Mouse (Mus musculus): Measurements from ENCODE around the gene Nop10.
"Not testable (repeated sequence)": the region's sequence is repeated elsewhere in the genome, so short reads cannot be mapped to it uniquely, and the experiment has no call there.

Nop10 gene

DNA sequence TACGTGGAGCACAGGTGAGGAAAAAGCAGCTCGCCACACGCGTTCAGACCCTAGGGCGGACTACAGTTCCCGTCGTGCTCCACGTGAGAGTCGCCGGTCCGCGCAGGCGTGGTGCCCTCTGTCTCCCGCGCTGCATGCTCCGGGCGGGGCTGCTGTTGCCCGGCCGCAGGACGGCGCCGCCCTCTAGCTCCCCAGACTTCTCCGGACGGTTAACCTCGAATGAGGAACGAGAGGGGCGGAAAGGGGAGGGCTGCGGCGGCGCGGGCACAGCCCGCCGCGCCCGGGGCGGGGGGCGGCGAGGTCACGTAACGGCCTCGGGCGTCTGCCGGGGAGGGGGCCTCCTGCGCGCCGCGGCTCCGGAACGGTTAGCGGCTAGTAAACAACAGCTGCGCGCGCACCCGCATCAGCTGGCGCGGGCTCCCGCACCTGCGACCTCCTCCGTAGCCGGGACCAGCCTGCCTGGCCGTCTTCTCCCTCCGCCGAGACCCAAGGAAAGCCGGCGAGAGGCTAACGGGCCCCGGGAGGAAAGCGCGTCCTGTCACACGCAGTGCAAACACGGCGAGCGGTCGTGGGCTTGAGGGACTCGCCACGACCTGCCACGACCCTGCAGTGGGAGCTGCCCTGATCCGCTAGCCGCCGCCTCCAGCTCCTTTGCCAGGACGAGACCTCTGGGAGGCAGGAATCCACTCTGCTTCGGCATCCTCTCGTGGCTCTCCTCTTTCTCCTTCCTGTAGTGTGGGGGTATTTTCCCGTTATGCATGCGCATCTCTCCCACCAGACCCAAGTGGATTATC lies 3.9 kb downstream of the Nop10 start, which contains the start of gene Slc12a6:
TSS of gene Slc12a6 (plus strand) at position 378 of the 794 bp plus-strand sequence.
- peak; percentile 90 to 92 for DNase-seq (ENCODE audit: low spot score in 2 of 2)

GRCm38 (mm10) chr2:112266242-112266592 lies 4.5 kb downstream of the Nop10 start, which contains the start of gene Gm21985:
Gene Gm21985, plus strand, starts transcription at chr2:112266314.
- DNase-seq (ENCODE audit: low spot score in 2 of 2): peak; percentile 63 to 68

DNA sequence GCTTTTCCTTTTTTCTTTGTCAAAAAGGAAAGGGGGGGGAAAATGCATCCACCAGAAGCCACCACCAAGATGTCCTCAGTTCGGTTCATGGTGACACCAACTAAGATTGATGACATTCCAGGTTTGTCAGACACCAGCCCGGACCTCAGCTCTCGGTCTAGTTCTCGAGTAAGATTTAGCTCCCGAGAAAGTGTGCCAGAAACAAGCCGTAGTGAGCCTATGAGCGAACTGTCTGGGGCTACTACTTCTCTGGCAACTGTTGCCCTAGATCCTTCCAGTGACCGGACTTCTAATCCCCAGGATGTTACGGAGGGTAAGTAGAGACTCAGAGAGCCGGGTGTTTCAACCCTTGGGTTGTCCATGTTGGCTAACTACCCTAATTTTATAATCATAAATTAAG lies 5.1 kb downstream of the Nop10 start:
- DNase-seq (ENCODE audit: low spot score in 2 of 2): peak; percentile 41 to 50

GRCm38 (mm10) chr2:112267547-112268269 lies 6.0 kb downstream of the Nop10 start:
- peak; percentile 21 to 38 for DNase-seq (ENCODE audit: low spot score in 2 of 2)

DNA sequence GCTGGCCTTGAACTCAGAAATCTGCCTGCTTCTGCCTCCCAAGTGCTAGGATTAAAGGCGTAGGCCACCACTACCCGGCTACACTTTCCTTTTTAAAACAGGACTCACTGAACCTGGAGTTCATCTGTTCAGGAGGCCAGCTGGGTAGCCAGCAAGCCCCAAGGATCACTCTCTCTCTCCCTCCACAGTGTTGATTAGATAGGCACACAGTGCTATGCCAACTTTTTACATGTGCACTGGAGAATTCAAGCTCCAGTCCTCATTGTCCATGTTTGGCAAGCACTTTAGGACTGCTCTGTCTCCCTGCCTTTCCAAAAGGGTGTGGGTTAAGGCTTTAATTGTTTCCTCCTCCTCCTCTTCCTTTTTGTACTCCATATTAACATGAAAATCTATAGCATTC lies 8.3 kb downstream of the Nop10 start:
- peak; percentile 24 to 28 for DNase-seq (ENCODE audit: low spot score in 2 of 2)

GRCm38 (mm10) chr2:112272909-112273308 lies 11.2 kb downstream of the Nop10 start:
- no peak for DNase-seq (ENCODE audit: low spot score in 2 of 2)

DNA sequence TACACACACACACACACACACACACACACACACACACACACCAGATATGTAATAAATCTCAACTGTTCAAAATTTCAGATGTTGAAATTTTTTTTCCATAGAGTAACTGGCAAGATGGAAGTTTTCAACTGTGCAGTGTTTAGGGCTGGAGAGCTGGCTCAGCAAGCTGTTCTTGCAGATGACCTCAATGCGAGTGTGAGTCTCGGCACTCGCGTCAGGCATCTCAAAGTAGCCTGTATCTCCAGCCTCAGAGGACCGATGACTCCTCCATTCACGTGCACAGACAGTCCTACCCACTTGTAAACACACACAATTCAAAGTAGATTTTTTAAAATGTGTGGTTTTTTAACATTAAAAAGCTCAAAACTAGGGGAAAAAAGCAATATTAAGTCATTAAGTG lies 11.7 kb downstream of the Nop10 start:
- no peak for DNase-seq (ENCODE audit: low spot score in 2 of 2)

DNA sequence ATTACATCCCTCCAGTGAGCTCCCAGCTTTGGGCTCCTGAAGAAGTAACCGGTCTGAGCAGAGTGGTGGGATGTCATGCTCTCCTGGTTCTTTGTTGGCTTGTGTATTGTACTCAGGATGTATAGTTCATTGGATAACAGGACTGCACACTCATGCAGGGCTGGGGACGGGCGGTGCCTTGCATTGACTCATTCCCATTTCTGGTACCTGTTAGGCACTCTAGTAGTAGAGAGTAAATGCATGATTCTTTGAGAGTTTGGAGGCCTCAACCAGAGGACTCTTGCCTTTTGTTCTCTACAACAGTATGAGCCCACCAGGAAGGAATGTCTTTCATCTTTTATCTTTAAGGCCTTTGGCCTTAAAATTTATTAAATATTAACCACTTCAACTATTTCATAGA lies 15.1 kb downstream of the Nop10 start:
- no peak for DNase-seq (ENCODE audit: low spot score in 2 of 2)

DNA sequence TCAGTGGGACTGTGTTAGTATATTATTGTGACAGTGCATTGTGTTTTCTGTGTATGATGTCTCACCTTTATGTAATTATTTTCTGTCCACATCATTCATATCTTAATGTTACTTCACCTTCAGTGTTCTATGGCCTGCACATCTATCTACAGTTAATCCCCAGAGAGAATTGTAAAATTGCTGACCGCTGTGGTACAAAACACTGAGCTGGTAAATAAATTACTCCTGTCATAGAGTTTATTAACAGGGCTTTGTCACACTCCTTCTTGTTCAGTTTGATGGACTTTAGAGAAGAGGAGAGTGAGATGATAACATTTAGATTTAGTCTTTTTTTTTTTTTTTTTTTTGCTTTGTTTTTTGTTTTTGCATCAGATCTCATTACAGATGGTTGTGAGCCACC lies 21.1 kb downstream of the Nop10 start:
- DNase-seq (ENCODE audit: low spot score in 2 of 2): no peak

DNA sequence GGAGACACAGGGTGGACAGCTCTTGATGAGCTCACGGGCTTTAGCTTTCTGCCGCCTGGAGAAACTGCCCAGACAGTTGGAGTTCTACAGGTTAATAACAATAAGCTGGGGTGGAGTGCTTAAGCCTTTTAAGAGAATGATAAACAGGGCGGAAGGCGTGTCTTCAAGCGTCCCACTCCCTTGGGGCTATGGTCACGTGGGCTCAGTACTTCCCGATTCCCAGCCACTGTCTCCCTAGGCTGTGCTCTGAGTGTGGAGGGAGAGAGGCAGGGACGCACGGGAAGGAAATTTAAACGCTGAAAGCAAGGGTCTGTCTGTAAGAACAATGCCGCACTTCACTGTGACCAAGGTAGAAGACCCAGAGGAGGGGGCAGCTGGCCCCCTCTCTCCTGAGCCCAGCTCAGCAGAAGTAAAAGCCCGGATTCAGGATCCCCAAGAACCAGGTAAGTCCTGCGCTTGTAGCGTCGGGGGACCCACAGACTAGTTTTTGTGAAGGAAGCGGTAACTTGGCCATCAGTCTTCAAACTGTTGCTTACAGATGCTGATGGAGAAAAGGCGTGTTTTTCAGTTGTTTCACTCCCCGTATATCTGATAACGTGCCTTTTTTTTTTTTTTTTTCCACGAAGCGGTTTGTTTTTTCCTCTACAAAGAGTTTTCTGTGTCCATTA lies 22.8 kb downstream of the Nop10 start:
- peak; percentile 74 to 76 for DNase-seq (ENCODE audit: low spot score in 2 of 2)

DNA sequence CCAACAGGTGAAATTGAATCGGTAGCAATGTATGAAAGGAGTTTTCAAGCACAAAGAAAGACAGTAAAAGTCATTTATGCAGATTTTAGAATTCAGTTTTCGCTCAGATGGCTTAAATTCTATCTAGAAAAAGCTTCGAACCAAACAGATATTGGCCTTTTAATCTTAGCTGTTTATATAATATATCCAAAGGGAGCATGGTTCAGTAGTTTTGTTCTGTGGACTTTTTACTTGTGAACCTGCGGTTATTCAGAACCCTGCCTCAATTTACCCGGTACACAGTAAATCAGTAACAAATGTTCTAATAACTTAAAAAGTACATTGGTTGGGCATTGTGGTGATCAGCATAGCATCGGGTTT lies 23.3 kb downstream of the Nop10 start:
- no peak for DNase-seq (ENCODE audit: low spot score in 2 of 2)

DNA sequence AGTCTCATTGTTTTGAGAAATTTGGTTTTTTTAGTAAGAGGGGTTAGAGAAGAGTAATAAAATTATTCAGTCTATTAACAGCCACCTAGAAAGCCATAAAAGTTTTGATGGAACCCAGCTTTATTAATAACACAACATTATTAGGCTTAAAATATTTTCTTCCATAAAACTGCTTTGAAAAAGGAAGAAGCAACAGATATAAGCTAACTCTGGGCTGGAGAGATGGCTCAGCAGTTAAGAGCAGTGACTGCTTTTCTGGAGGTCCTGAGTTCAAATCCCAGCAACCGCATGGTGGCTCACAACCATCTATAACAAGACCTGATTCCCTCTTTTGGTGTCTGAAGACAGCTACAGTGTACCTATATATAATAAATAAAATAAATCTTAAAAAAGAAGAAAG lies 24.3 kb downstream of the Nop10 start:
- not testable (repeated sequence) for DNase-seq (ENCODE audit: low spot score in 2 of 2)

DNA sequence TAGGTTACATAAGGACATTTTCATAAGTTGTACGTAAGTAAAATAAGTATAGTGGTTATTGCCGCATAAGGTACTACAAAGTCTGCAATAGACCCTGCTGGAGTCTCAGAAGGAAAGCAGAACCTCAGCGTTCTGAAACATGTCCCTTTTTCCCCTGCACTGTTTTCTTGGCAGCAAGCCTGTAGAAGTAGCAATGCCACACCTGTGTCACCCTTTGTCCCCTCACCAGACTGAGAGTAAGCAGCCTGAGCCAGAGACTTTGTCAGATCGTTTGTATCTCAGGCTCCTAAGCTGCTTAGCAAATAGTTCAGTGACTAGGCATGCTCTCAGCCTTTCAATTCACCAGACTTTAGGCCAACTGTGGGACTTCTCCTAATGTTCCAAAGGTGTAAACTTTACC lies 25.3 kb downstream of the Nop10 start:
- no peak for DNase-seq (ENCODE audit: low spot score in 2 of 2)

GRCm38 (mm10) chr2:112289507-112289906 lies 27.8 kb downstream of the Nop10 start:
- DNase-seq (ENCODE audit: low spot score in 2 of 2): no peak

GRCm38 (mm10) chr2:112292823-112293222 lies 31.1 kb downstream of the Nop10 start:
- DNase-seq (ENCODE audit: low spot score in 2 of 2): no peak

GRCm38 (mm10) chr2:112296211-112296610 lies 34.5 kb downstream of the Nop10 start:
- DNase-seq (ENCODE audit: low spot score in 2 of 2): peak; percentile 18 to 23

DNA sequence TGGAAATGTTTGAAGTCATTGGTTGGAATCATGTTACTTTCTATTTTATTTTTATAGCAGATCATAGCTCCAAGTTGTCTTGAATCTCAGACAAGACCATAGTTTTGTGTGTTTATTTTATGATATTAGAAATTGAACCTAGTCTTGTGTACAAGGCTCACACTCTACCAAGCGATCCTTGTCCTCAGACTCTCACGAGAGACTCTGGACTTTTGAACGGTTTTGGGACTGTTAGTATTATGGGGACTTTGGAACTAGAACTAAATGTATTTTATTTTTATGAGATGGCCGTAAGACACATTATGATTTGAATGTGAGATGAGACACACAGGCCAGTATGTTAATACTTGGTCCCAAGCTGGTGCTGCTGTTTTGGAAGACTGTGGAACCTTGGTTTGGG lies 36.5 kb downstream of the Nop10 start:
- DNase-seq (ENCODE audit: low spot score in 2 of 2): no peak

- no peak for DNase-seq (ENCODE audit: low spot score in 2 of 2)
These were observed 46.9 kb downstream of the Nop10 start for GRCm38 (mm10) chr2:112308671-112309070.

GRCm38 (mm10) chr2:112309161-112309600 lies 47.5 kb downstream of the Nop10 start:
- DNase-seq (ENCODE audit: low spot score in 2 of 2): peak; percentile 11 to 27
